Mouse (Mus musculus) ovary, postnatal 10 days (tissue): Measurements from ENCODE around the gene Uqcc2.

Source experiments
- DNase-seq: peaks from one replicate; pipeline ENCODE4 v3.0.0; 2022; ENCODE audit warnings: low spot score

Gene Uqcc2

GRCm38 (mm10) chr17:27077133-27077532 is 56.6 kb downstream of the Uqcc2 start:
- no peak for DNase-seq

- DNase-seq, result no peak
Measured at GRCm38 (mm10) chr17:27074849-27075745, 58.6 kb downstream of the Uqcc2 start.

DNA sequence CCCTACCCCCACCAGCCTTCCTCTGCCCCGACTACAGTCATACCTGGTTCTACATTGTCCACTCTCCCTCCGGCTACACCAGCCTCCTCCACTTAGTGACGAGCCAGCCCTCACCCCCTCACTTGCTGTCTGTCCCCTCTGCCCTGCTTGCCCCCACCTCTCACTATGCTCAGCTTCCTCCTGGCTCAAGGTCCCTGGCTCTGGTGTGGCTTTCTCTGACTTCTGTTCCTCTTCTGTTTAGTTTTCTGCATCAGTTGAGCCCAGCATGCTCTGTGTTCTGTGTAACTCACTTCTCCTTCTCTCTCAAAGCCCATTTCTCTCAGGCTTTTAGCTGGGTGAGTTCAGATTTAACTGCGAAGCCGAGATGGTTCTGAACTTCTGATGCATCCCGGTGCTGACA is 59.5 kb downstream of the Uqcc2 start:
- DNase-seq, result no peak

- DNase-seq, result no peak
Measured at GRCm38 (mm10) chr17:27073778-27074177, 59.9 kb downstream of the Uqcc2 start.

GRCm38 (mm10) chr17:27073126-27073525 is 60.6 kb downstream of the Uqcc2 start:
- DNase-seq, result no peak
